Mouse (Mus musculus) liver (tissue): ENCODE data around the gene Atf4.
A peak's percentile ranks its signal among the peaks of the same experiment; 100 is the strongest.

Experiments used
- DNase-seq: peaks from one replicate; pipeline ENCODE4 v3.0.0-alpha.2; 2020; ENCODE audit warnings: mixed read lengths

Gene Atf4

DNA sequence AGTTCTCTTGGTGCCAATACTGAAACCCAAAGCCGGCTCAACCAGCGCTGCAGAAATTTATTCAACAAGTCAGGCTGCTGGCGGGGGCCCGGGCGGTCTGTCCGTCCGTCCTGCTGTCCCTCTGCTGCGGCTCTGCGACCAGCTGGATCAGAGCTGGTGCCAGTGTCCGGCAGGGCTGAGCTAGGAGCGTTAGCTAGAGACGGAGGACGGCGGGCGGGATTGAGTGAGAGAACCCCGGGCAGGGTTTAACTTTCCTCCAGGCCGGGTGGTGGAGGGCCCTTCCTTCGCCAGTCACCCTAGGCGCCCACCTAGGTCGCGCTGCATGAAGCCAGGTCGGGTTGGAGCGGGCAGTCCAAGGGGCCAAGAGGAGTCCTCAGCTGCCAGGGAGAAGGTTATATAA, 33.1 kb downstream of the Atf4 start:
- no peak for DNase-seq

DNA sequence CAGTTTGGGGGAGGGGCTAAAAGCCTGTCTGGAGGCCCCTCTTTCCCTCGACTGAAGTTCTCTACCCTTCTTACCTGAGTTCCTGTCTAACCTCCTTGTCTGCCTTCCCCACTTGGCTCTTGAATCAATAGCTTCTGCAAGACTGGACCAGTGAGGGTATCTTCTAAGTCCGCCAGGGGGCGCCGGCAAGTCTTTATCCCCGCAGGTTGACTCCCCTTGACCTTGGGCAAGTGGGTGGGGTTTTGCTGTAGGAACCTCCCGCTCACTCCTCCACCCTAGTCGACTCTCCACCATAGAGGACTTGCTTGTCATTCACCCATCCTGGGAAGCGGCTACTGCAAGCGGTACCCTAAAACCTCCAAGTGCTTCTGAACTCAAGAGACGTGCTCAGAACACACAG, 34.5 kb downstream of the Atf4 start:
- peak; percentile 78 for DNase-seq

DNA sequence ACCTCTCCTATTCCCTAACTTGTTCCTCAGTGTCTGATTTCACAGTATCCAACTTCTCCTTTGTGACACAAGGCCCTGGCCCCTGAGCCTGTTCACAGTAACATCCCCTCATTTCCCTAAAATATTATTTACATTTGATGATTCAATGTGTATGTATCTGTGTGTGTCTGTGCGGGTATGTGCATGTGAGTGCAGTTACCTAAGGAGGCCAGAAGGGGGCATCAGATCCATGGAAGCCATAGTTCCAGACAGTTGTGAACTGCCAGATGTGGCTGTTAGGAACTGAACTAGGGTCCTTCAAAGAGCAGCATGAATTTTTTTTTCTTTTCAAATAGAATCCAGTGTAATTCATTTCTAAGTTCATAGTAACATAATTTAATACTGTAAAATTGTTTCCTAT, 42.2 kb downstream of the Atf4 start:
- no peak for DNase-seq

DNA sequence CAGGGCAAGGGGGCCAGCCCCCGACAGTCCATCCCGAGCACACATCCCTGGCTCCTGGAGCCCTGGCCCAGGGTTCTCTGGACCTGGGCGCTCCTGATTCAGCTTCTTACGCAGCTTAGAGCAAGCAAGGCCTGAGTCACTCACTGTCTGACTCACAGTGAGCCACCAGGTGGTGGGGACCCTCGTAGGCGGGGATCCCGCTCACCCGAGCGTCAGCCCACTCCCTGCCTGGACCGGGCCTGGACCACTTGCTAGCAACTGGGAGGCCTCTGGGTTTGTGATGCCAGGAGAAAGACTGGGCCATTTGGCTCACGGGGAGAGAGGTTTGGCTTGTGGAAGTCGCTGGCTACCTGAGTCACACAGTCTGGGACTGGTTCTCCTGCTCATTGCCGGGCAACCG, 48.8 kb downstream of the Atf4 start:
- no peak for DNase-seq

DNA sequence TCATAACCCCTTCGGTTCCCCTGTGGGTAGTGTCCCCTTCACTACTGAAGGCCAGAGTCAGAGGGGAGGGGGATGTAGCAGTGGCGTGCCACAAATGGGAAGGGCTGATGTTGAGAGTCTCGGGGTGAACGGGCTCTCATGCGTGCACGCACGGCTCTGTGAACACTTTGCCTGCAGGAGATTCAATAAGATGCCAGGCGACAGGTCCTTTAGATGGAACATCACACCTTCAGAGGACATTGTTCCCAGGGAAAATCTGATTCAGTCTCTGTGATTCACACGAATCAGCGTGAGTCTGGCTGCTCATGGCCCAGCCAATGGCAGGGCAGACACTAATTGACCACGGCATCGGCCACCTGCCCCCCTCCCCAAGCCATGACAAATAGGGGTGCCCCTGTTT, 49.2 kb downstream of the Atf4 start:
- DNase-seq: no peak

DNA sequence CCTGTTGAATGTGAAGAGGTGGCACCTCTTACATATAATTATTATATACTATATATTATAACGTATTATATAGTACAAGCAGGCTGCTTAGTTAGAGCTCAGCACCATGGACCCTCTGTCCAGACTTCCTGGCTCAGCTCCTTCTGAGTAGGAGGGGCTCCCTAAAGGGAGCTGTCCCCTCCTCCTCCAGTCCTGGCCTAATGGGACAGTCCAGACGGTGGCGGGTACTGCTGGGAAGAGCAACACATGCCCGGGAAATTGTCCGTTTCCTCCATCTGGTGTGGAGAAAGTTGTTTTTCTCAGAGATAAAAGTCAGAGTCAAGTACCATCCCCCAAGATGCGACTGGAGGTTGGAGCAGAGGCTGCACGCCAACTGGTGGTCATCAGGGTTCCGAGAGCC, 51.2 kb downstream of the Atf4 start:
- DNase-seq: no peak
